Mouse (Mus musculus) hindbrain, embryonic 15.5 days (tissue): ENCODE data around the gene E130114P18Rik. TPM values are rescaled to one million over a fixed set of nuclear protein-coding genes. Genes with fewer than 3 reads are reported as not detected.

Source experiments
- ATAC-seq: fragments of 200-750 bp; cut with Nextera tagmentation; 2 replicates; pipeline ENCODE4 v1.8.0; 2017; ENCODE audit warnings: low read depth, moderate number of reproducible peaks, moderate TSS enrichment; ENCODE audit not compliant: low FRiP score
- H3K27ac ChIP-seq: fragments of 300-500 bp; sonication (generic); replicated peaks from 2 replicates; pipeline ENCODE4 v1.5.1; 2015; ENCODE audit warnings: mild to moderate bottlenecking, inconsistent platforms
- H3K27me3 ChIP-seq: fragments of 300-500 bp; sonication (generic); 2 replicates; pipeline ENCODE4 v1.6.1; 2015; ENCODE audit warnings: control low read depth, inconsistent platforms
- H3K36me3 ChIP-seq: fragments of 300-500 bp; sonication (generic); 2 replicates; pipeline ENCODE4 v1.6.1; 2015; ENCODE audit warnings: control low read depth, inconsistent platforms
- H3K4me1 ChIP-seq: fragments of 300-500 bp; sonication (generic); replicated peaks from 2 replicates; pipeline ENCODE4 v1.6.1; 2015; ENCODE audit warnings: control low read depth, inconsistent platforms
- H3K4me2 ChIP-seq: fragments of 300-500 bp; sonication (generic); 2 replicates; pipeline ENCODE4 v1.6.1; 2015; ENCODE audit warnings: moderate library complexity, mild to moderate bottlenecking, inconsistent platforms
- H3K4me3 ChIP-seq: fragments of 300-500 bp; sonication (generic); 2 replicates; pipeline ENCODE4 v1.5.1; 2015; ENCODE audit warnings: mild to moderate bottlenecking, inconsistent platforms
- H3K9ac ChIP-seq: fragments of 300-500 bp; sonication (generic); 2 replicates; pipeline ENCODE4 v1.6.1; 2015; ENCODE audit warnings: inconsistent platforms
- H3K9me3 ChIP-seq: fragments of 300-500 bp; sonication (generic); 2 replicates; pipeline ENCODE4 v1.6.1; 2016; ENCODE audit warnings: control low read depth, inconsistent platforms
- WGBS: fragments of 180-500 bp; shearing (Covaris S2); methylation state at CpG from one replicate; pipeline ENCODE4 v1.1.7; 2015; 5-methylcytosine and 5-hydroxymethylcytosine counted together
- polyA plus RNA-seq: library from polyadenylated mRNA; unstranded; fragments of >200 nt; fragmentation: Nextera tagmentation; extraction: Ambion mirVana; gene quantifications from 2 replicates; pipeline ENCODE4 v1.2.1, GENCODE M21; 2015

E130114P18Rik gene
- polyA plus RNA-seq, 1 experiment from 2014 or later: 23.1 TPM

DNA sequence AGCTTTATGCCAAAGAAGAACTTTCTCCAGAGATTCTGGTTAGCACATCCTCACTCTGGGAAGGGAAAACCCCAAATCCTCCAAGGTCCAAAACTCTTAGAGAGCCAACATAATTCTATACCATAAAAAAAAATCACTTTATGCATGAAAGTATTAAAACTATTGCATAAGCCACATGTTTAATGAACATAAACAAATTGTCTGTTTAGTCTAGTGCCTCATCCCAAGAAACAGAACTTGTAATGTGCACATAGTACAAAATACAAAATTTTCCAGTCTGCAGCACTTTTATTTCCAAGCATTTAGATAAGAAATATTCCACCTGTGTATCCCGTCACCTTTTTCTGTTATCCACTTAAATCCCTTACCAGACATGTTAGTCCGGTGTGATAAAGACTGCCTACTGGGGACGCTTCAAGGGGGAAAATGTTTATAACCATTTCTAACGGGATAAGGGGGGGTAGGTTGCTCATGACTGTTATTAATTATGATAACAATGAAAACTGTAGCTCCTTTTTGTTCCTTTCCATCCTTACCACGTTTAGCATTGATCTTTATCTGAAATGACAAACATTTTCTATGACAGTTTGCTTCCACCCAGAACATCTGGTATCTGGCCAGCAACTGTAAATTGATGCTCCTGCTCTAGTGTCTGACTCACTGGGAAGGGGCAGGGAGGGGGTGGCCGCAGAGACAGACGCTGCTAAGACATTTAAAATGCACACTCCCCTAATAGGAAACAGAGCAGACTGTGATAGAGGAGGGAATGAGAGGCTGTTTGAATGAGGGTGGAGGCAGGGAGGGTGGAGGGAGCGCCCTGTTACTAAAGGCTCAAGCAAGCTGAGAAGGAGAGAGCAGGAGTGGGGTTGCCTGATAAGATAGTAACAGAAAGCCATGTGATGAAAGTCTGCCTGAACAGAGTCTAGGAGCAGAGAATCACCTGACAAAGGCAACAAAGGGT is 176.7 kb downstream of the E130114P18Rik start:
- H3K9ac ChIP-seq: no peak overlapping the region
- 43% methylated on average over 8 of the region's 8 CpGs for WGBS

DNA sequence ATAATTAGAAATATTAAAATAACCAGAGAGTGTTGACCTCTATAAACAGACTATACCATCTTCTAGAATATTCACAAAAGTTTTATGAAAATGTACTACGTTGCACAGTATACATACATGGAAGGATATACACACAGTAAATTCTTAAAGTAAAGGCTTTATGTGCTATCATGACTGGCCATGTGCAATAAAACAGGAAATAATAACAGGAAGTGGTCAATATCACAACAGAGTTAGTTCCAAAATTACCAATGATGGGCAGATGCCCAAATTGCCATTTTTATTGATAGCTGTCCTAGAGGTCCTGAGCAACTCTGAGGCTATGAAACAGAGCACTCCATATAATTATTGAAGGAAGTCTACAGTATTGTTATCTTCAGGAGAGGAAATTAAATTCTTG is 180.4 kb downstream of the E130114P18Rik start:
- Histone ChIP-seq H3K4me2 (no peak overlapping the region), H3K4me3 (no peak overlapping the region), H3K27me3 (no peaks in the 10 kb centered on the region), H3K36me3 (no peaks in the 10 kb centered on the region), H3K27ac (no peak overlapping the region), H3K4me1 (peaks cover 9% of the 10 kb centered on the region), H3K9ac (no peak overlapping the region), H3K9me3 (no peaks in the 10 kb centered on the region)
- ATAC-seq: no peak
- WGBS: 100% methylated on average over 1 of the region's 1 CpGs

More for the DNA sequence above, 176.7 kb downstream of the E130114P18Rik start:
- peak; percentile 30; the same call in 1 of the 2 replicates for ATAC-seq
- no peaks in the 10 kb centered on the region for H3K36me3 ChIP-seq
- no peak overlapping the region for H3K4me2 ChIP-seq
- H3K27me3 ChIP-seq: no peaks in the 10 kb centered on the region
- H3K4me1 ChIP-seq: peaks cover 9% of the 10 kb centered on the region
- peak overlapping the region; percentile 64 for H3K27ac ChIP-seq
- H3K9me3 ChIP-seq: no peaks in the 10 kb centered on the region
- no peak overlapping the region for H3K4me3 ChIP-seq

DNA sequence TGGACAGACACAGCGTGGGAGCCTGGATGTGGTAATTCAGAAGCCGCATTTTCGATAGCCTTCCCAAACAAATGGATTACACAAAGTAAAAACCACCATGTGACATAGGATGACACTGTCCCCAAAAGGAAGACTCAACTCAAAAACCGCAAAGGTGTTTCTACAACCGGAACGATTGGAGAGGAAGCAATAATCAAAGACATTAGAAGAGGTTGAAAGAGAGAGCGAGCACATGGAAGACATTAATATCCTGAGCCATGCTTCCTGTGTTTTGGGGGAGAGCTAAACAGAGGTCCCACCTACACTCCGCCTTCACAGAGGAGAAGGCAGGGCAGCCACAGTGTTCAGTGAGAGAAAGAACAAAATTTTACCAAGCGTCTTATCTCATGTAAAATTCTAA is 181.5 kb downstream of the E130114P18Rik start:
- no peak overlapping the region for H3K4me2 ChIP-seq
- H3K27me3 ChIP-seq: no peaks in the 10 kb centered on the region
- ATAC-seq: no peak
- H3K27ac ChIP-seq: no peak overlapping the region
- peaks cover 4% of the 10 kb centered on the region for H3K4me1 ChIP-seq
- no peak overlapping the region for H3K4me3 ChIP-seq
- no peaks in the 10 kb centered on the region for H3K9me3 ChIP-seq
- no peaks in the 10 kb centered on the region for H3K36me3 ChIP-seq
- no peak overlapping the region for H3K9ac ChIP-seq
- WGBS: 93% methylated on average over 9 of the region's 9 CpGs

GRCm38 (mm10) chr4:97593869-97594268 is 184.0 kb downstream of the E130114P18Rik start:
- Histone ChIP-seq H3K4me2 (no peak overlapping the region), H3K4me1 (no peaks in the 10 kb centered on the region), H3K27me3 (no peaks in the 10 kb centered on the region), H3K27ac (no peak overlapping the region), H3K4me3 (no peak overlapping the region), H3K9me3 (no peaks in the 10 kb centered on the region), H3K9ac (no peak overlapping the region), H3K36me3 (no peaks in the 10 kb centered on the region)
- ATAC-seq: no peak
- WGBS: 84% methylated on average over 5 of the region's 5 CpGs

DNA sequence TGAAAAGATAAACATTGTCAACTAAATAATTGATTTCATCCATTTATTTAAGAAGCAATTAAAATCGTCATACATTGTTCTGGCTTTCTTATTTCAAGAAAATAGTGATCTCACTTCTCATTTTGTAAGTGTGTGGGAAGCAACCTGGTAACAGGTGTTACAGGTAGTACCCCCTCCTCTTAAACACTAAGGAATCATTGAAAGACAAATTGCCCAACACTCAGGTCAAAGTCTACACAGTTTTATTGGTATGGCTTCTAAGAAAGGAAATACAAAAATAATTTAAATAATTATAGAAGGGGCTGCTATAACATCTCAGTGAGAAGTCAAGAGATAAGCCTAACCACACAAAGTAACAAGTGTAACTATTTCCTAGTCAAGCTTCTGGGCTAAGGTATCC is 188.1 kb downstream of the E130114P18Rik start:
- Histone ChIP-seq H3K9ac (no peak overlapping the region), H3K4me1 (no peaks in the 10 kb centered on the region), H3K27ac (no peak overlapping the region), H3K4me2 (no peak overlapping the region), H3K9me3 (no peaks in the 10 kb centered on the region), H3K36me3 (no peaks in the 10 kb centered on the region), H3K27me3 (no peaks in the 10 kb centered on the region), H3K4me3 (no peak overlapping the region)
- ATAC-seq: no peak
- WGBS: 77% methylated on average over 1 of the region's 1 CpGs

- 71% methylated on average over 9 of the region's 9 CpGs for WGBS
- Histone ChIP-seq H3K4me2 (no peak overlapping the region), H3K4me1 (no peaks in the 10 kb centered on the region), H3K9me3 (no peaks in the 10 kb centered on the region), H3K27me3 (no peaks in the 10 kb centered on the region), H3K27ac (no peak overlapping the region), H3K36me3 (no peaks in the 10 kb centered on the region), H3K9ac (no peak overlapping the region), H3K4me3 (no peak overlapping the region)
- ATAC-seq: peak; percentile 51; the same call in 1 of the 2 replicates
Observed at GRCm38 (mm10) chr4:97587412-97588010, 190.4 kb downstream of the E130114P18Rik start.

DNA sequence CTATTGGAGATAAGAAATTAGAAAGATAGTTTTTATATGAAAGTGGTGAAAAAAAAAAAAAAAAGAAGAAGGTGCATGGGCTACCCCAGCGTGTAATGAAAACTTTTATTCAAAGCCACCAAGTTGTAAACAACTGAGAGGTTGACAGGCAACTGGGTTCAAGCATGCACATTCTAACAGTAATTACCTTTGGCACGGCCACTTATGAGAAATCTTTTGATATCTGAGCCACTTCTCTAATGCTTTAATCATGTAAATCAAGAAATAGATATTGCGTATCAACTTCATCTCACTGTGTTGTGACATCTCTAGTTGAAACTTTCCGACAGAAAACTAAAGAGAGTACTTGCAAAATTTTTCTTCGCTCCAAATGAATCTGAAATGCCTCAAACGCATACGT is 192.7 kb downstream of the E130114P18Rik start:
- 58% methylated on average over 7 of the region's 7 CpGs for WGBS
- no peak overlapping the region for H3K9ac ChIP-seq

GRCm38 (mm10) chr4:97584445-97585130 is 193.3 kb downstream of the E130114P18Rik start:
- H3K27me3 ChIP-seq: no peaks in the 10 kb centered on the region
- no peaks in the 10 kb centered on the region for H3K4me1 ChIP-seq
- H3K4me3 ChIP-seq: peak overlapping the region; percentile 20
- peak overlapping the region; percentile 64 for H3K27ac ChIP-seq
- 17% methylated on average over 9 of the region's 9 CpGs for WGBS
- peak overlapping the region; percentile 5; the same call in 1 of the 2 replicates for H3K9ac ChIP-seq
- no peak for ATAC-seq
- no peaks in the 10 kb centered on the region for H3K9me3 ChIP-seq
- no peaks in the 10 kb centered on the region for H3K36me3 ChIP-seq
- peak overlapping the region; percentile 42 for H3K4me2 ChIP-seq

More for the DNA sequence above, 192.7 kb downstream of the E130114P18Rik start:
- H3K27ac ChIP-seq: no peak overlapping the region
- no peaks in the 10 kb centered on the region for H3K9me3 ChIP-seq
- H3K4me3 ChIP-seq: 0 out of 2 replicates have a peak overlapping the region, but pooled peaks have one; percentile 4
- H3K4me1 ChIP-seq: no peaks in the 10 kb centered on the region
- H3K27me3 ChIP-seq: no peaks in the 10 kb centered on the region
- H3K36me3 ChIP-seq: no peaks in the 10 kb centered on the region
- peak overlapping the region; percentile 42 for H3K4me2 ChIP-seq
- ATAC-seq: no peak

DNA sequence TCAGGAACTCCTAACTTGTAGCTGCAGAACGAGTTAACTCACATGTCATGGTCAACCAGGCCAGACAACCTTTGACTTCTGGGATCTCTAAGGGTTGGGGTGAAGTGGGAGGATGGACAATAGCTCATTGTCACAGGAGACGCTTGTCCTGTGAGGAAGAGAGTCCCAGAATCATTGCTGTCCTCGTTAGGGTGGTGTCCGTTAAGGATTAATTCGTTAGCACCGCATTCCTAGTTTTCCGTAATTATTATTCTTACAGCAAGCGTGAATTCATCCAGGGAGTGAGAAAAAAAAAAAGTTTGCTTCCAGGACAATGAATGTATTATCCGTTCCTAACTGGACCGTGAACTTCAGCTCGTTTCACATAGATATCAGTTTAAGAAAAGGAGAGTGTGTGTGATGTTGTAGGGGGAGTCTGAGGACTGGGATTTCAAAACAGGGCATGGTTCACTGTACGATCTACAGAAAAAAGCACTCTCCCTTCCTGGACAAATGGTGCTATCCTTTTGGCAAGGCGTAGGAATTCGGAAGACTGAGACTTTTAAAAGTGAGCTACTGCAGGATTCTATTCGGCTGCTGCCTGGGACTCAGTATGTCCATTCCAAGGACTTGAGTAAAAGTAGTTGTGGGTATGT is 195.0 kb downstream of the E130114P18Rik start:
- Histone ChIP-seq H3K36me3 (no peaks in the 10 kb centered on the region), H3K9ac (no peak overlapping the region), H3K9me3 (no peaks in the 10 kb centered on the region), H3K4me2 (peak overlapping the region; percentile 42), H3K4me1 (peaks cover 9% of the 10 kb centered on the region), H3K4me3 (peak overlapping the region; percentile 20), H3K27me3 (no peaks in the 10 kb centered on the region), H3K27ac (peak overlapping the region; percentile 64)
- peak; percentile 50 for ATAC-seq
- WGBS: 26% methylated on average over 15 of the region's 15 CpGs

- no peaks in the 10 kb centered on the region for H3K9me3 ChIP-seq
- H3K36me3 ChIP-seq: no peaks in the 10 kb centered on the region
- H3K4me1 ChIP-seq: peaks cover 9% of the 10 kb centered on the region
- peak overlapping the region; percentile 42 for H3K4me2 ChIP-seq
- 30% methylated on average over 3 of the region's 3 CpGs for WGBS
- no peaks in the 10 kb centered on the region for H3K27me3 ChIP-seq
- 0 out of 2 replicates have a peak overlapping the region, but pooled peaks have one; percentile 9 for H3K9ac ChIP-seq
- peak overlapping the region; percentile 64 for H3K27ac ChIP-seq
- H3K4me3 ChIP-seq: peak overlapping the region; percentile 20
- ATAC-seq: peak; percentile 49; the same call in 1 of the 2 replicates
Observed at GRCm38 (mm10) chr4:97582064-97582415, 195.8 kb downstream of the E130114P18Rik start.

DNA sequence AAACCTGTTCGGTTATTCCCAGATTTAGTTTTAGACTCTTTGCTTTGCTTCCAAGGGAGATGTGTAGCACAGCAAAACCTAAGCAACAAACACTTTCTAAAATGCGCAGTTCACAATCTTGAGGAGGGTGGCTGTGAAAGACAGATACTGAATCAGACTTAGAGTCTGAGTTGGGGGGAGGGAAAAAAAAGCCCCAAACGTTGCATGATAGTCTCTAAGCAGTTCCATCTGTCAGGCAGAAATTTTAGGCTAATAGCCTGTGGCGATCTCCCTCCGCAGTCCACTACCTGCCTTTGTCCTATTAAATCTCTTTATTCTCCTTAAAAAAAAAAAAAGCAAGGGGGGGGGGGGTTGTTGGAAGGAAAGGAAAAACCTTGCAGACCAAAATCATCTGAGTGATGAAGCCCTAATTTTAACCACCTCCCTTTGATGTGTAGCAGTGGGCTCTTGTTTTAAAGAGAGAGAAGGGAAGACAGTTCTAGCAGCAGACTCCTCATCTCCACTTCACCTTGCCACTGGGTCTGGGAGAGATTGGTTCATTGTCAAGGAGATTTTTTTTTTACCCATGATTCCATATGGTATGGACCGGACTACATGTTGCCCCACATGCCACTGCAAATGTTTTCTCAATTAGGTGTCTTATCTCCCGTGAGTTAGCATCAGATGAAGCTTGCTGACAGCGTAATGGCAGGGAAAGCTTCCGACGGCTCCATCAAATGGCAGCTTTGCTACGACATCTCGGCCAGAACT is 196.4 kb downstream of the E130114P18Rik start:
- H3K4me2 ChIP-seq: peak overlapping the region; percentile 42
- 0 out of 2 replicates have a peak, but pooled peaks have one; percentile 25 for ATAC-seq
- H3K9ac ChIP-seq: peak overlapping the region; percentile 9; the same call in 1 of the 2 replicates
- peak overlapping the region; percentile 64 for H3K27ac ChIP-seq
- peaks cover 9% of the 10 kb centered on the region for H3K4me1 ChIP-seq
- no peaks in the 10 kb centered on the region for H3K36me3 ChIP-seq
- H3K27me3 ChIP-seq: no peaks in the 10 kb centered on the region
- peak overlapping the region; percentile 20 for H3K4me3 ChIP-seq
- no peaks in the 10 kb centered on the region for H3K9me3 ChIP-seq
- WGBS: 26% methylated on average over 12 of the region's 12 CpGs
